Mouse (Mus musculus) forebrain, postnatal 0 days (tissue): ENCODE data around the gene Lpcat1. TPM values are rescaled to one million over a fixed set of nuclear protein-coding genes. Genes with fewer than 3 reads are reported as not detected.

ENCODE experiments used
- ATAC-seq: fragments of 200-750 bp; cut with Nextera tagmentation; 2 replicates; pipeline ENCODE4 v1.8.0; 2017; ENCODE audit warnings: mild to moderate bottlenecking, moderate library complexity
- DNase-seq: peaks from one replicate; pipeline ENCODE4 v3.0.0-alpha.2; 2015
- H3K27ac ChIP-seq: fragments of 300-500 bp; sonication (generic); 2 replicates; pipeline ENCODE4 v1.5.1; 2014; ENCODE audit warnings: low read depth, mild to moderate bottlenecking, antibody characterized with exemption, low read length, moderate library complexity, mixed read lengths
- H3K27me3 ChIP-seq: fragments of 300-500 bp; sonication (generic); 2 replicates; pipeline ENCODE4 v1.6.1; 2014; ENCODE audit warnings: mild to moderate bottlenecking, low read length, mixed read lengths; ENCODE audit not compliant: insufficient read depth
- H3K36me3 ChIP-seq: fragments of 300-500 bp; sonication (generic); 2 replicates; pipeline ENCODE4 v1.6.1; 2014; ENCODE audit warnings: mild to moderate bottlenecking, moderate library complexity; ENCODE audit not compliant: insufficient read depth
- H3K4me1 ChIP-seq: fragments of 300-500 bp; sonication (generic); 2 replicates; pipeline ENCODE4 v1.6.1; 2014; ENCODE audit warnings: antibody characterized with exemption; ENCODE audit not compliant: insufficient read depth
- H3K4me2 ChIP-seq: fragments of 300-500 bp; sonication (generic); 2 replicates; pipeline ENCODE4 v1.6.1; 2014; ENCODE audit warnings: low read depth, mild to moderate bottlenecking, moderate library complexity
- H3K4me3 ChIP-seq: fragments of 300-500 bp; sonication (generic); 2 replicates; pipeline ENCODE4 v1.5.1; 2014; ENCODE audit warnings: low read depth, low read length, mixed read lengths
- H3K9ac ChIP-seq: fragments of 300-500 bp; sonication (generic); 2 replicates; pipeline ENCODE4 v1.6.1; 2014; ENCODE audit warnings: mild to moderate bottlenecking
- H3K9me3 ChIP-seq: fragments of 300-500 bp; sonication (generic); 2 replicates; pipeline ENCODE4 v1.6.1; 2016; ENCODE audit warnings: low read length
- CTCF ChIP-seq: sonication (generic); IDR thresholded peaks from 2 replicates; pipeline ENCODE4 v1.5.1; 2016; ENCODE audit warnings: antibody characterized with exemption, control low read depth, low read depth
- WGBS: fragments of 180-500 bp; shearing (Covaris S2); extraction: QIAGEN DNeasy Blood & Tissue Kit; methylation state at CpG from one replicate; pipeline ENCODE4 v1.1.7; 2014; 5-methylcytosine and 5-hydroxymethylcytosine counted together
- polyA plus RNA-seq: library from polyadenylated mRNA; unstranded; fragments of >200 nt; fragmentation: Nextera tagmentation; extraction: Ambion mirVana; gene quantifications from 2 replicates; pipeline ENCODE4 v1.2.1, GENCODE M21; 2015
- total RNA-seq: library from RNA; depleted of rRNA; stranded (reverse); fragments of >200 nt; gene quantifications from 2 replicates; pipeline ENCODE4 v1.2.3, GENCODE M21; 2014

Lpcat1 gene
- total and polyA plus RNA-seq, 2 experiments from 2014 or later, result 87.2 to 144 TPM

DNA sequence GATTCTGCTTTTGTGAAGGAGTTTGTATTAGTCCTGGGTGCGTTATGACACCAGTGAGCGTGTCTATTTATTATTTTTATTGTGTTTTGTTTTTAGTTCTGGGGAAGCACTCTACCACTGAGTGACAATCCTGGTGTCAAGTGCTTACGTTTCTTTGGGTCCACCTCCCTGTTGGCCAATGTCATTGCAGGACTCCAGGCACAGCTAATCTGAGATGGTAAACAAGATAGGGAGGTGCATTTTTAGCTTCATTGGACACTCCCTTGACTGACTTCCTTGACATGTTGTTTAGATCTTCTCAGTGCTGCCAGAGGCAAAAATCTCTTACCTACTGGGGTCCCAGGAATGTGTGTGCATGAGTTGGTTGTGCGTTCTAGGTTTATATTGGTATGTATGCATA, 26.0 kb upstream of the Lpcat1 start:
- DNase-seq, result no peak
- no peak overlapping the region for H3K27ac ChIP-seq
- H3K36me3 ChIP-seq, result no peaks in the 10 kb centered on the region
- no peak overlapping the region for H3K4me3 ChIP-seq
- H3K4me1 ChIP-seq, result no peaks in the 10 kb centered on the region
- TF ChIP-seq CTCF, result no peak
- no peak for ATAC-seq
- no peak overlapping the region for H3K9ac ChIP-seq
- H3K4me2 ChIP-seq, result no peak overlapping the region
- no peaks in the 10 kb centered on the region for H3K27me3 ChIP-seq
- no peaks in the 10 kb centered on the region for H3K9me3 ChIP-seq
- 93% methylated on average over 4 of the region's 4 CpGs for WGBS

DNA sequence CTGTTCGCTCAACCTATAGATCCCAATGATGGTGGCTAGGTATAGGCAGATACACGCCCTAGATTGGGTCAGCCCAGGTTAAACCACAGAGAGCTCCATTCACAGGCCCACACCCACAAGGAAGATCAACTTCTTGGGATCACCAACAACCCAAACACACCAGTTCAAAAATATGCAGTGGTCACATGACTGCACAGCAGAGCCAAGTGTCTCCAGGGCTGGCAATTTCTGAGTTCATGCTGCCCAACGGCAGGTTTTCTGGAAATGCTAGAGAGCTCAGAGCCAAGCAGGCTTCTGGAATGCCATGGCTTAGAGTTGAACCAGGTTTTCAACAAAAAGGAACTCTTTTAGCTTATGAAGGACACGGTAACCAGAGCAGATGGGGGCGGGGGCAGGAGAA, 25.3 kb upstream of the Lpcat1 start:
- no peak overlapping the region for H3K4me3 ChIP-seq
- no peak for TF ChIP-seq CTCF
- H3K9me3 ChIP-seq, result no peaks in the 10 kb centered on the region
- H3K27me3 ChIP-seq, result no peaks in the 10 kb centered on the region
- ATAC-seq (no peak), DNase-seq (no peak)
- H3K4me2 ChIP-seq, result no peak overlapping the region
- H3K9ac ChIP-seq, result no peak overlapping the region
- H3K4me1 ChIP-seq, result no peaks in the 10 kb centered on the region
- 84% methylated on average over 5 of the region's 5 CpGs for WGBS
- no peak overlapping the region for H3K27ac ChIP-seq
- no peaks in the 10 kb centered on the region for H3K36me3 ChIP-seq

DNA sequence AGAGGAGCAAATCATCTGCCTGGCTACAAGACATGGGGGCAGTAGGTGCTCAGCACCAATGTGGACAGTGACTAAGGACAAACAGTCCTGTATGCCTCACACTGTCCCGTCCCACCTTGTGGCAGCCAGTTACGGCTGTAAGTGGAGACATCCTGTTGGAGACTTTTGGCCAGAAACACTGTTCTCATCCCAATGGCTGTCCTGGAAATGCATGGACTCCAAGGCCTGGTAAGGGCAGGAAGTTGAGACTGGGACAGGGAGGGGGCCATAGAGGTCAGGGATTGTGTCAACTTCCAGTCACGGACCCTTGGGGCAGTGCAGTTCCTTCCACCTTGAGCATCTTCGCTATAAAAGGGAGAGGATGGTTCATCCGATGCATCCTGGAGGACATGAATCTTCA, 24.6 kb upstream of the Lpcat1 start:
- Histone ChIP-seq H3K9ac (no peak overlapping the region), H3K36me3 (no peaks in the 10 kb centered on the region), H3K4me1 (no peaks in the 10 kb centered on the region), H3K4me3 (no peak overlapping the region), H3K9me3 (no peaks in the 10 kb centered on the region), H3K4me2 (no peak overlapping the region), H3K27ac (no peak overlapping the region), H3K27me3 (no peaks in the 10 kb centered on the region)
- no peak for TF ChIP-seq CTCF
- ATAC-seq (no peak), DNase-seq (no peak)
- WGBS, result 88% methylated on average over 5 of the region's 5 CpGs

DNA sequence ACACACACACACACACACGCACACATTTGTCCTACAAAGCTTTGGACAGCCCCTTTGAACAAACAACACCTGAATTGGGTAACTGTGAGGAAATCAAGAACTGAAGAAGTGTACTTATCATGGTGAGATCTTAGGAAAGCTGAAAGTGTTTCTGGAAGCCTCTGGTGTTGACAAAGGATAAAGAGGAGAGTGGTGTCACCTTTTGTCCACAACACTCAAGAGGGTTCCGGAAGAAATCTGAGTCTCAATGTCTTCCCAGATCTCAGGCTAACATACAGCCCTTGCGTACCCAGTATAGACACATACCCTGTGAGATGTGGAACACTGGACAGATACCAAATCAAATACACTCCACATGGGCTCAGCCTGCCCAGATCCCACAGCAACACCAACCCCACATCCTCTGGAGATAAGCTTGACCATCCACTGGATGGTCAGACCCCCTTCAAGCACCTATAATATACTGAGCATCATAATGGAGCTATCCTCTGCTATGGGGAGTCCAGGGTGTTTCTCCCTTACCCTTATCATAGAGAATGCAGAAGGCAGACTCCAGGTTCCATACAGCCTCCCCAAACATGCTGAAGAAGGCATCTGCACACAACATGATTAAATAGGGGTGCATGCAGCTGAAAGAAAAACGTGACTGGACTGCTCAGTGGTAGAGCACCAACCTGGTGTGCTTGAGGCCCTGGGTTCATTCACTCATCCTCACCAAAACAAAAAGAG, 23.7 kb upstream of the Lpcat1 start:
- no peak overlapping the region for H3K9ac ChIP-seq
- no peak overlapping the region for H3K27ac ChIP-seq
- no peak overlapping the region for H3K4me2 ChIP-seq
- no peaks in the 10 kb centered on the region for H3K4me1 ChIP-seq
- no peaks in the 10 kb centered on the region for H3K27me3 ChIP-seq
- H3K36me3 ChIP-seq, result no peaks in the 10 kb centered on the region
- WGBS, result 83% methylated on average over 4 of the region's 4 CpGs
- DNase-seq (no peak), ATAC-seq (no peak)
- H3K4me3 ChIP-seq, result no peak overlapping the region
- TF ChIP-seq CTCF, result no peak
- no peaks in the 10 kb centered on the region for H3K9me3 ChIP-seq

DNA sequence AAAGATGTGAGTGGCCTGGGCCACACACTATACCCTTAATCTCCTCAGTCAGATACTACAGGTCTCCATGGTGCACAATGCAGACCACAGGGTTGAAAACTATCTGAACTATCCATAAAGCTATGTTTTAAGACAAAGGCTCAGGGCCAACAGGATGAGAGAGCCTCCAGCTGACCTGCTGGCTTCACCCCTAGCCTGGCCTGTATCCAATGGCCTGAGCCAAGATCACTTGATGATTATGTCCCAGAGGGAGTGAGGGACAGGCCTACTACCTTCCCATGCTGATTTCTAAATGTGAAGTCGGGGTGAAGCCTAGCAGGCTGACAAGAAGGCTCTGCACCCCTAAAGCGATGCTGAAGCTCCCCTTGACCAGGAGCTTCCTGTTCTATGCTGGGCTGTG, 21.9 kb upstream of the Lpcat1 start:
- Histone ChIP-seq H3K9ac (no peak overlapping the region), H3K27ac (no peak overlapping the region), H3K4me2 (no peak overlapping the region), H3K4me3 (no peak overlapping the region), H3K36me3 (no peaks in the 10 kb centered on the region), H3K4me1 (no peaks in the 10 kb centered on the region), H3K9me3 (no peaks in the 10 kb centered on the region), H3K27me3 (no peaks in the 10 kb centered on the region)
- TF ChIP-seq CTCF, result no peak
- ATAC-seq (no peak), DNase-seq (no peak)
- WGBS, result 72% methylated on average over 2 of the region's 2 CpGs

DNA sequence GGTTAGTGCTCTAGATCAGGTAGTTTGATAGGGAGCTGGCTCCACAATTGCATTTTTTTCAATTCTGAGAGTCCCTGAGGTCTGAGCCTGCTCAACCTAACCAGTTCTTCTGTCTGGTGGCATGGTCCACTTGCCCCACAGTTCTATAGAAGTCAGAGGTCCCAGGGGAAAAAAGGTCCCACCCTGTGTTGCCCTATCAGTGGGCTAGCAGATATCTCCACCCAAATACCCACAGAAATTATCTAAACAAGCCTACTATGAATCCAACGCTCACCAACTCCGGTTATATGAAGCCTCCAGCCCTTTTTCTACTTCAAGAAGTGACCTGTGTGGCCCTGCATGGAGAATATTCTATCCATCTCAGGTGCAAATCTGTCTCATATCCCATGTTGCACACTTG, 20.9 kb upstream of the Lpcat1 start:
- no peaks in the 10 kb centered on the region for H3K36me3 ChIP-seq
- H3K27ac ChIP-seq, result peak overlapping the region; percentile 51
- TF ChIP-seq CTCF, result no peak
- DNase-seq (no peak), ATAC-seq (no peak)
- H3K4me3 ChIP-seq, result no peak overlapping the region
- H3K4me1 ChIP-seq, result no peaks in the 10 kb centered on the region
- no peak overlapping the region for H3K9ac ChIP-seq
- no peaks in the 10 kb centered on the region for H3K27me3 ChIP-seq
- 95% methylated on average over 2 of the region's 2 CpGs for WGBS
- no peak overlapping the region for H3K4me2 ChIP-seq
- no peaks in the 10 kb centered on the region for H3K9me3 ChIP-seq

DNA sequence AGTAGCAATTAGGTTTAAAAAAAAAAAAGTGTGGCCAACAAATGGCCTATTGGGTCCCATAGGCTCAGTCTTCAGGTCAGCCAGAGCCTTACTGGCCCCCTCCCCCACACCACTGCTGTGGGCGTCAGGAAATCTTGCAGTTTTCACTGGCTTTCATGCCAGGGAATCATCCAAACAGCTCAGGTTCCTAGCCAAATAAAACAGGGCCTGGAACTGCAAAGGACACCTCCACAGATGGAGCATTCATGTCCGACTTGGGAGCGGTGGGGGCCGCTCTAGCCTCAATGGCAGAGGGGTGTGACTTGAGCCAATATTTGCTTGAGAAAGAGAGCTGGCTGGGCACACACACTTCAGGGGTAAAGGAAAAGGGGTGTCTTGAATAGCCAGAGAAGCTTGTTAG, 20.5 kb upstream of the Lpcat1 start:
- Histone ChIP-seq H3K4me3 (no peak overlapping the region), H3K4me1 (no peaks in the 10 kb centered on the region), H3K36me3 (no peaks in the 10 kb centered on the region), H3K4me2 (no peak overlapping the region), H3K27ac (peak overlapping the region; percentile 51), H3K9ac (no peak overlapping the region), H3K9me3 (no peaks in the 10 kb centered on the region), H3K27me3 (no peaks in the 10 kb centered on the region)
- DNase-seq, result peak; percentile 47
- ATAC-seq, result peak; percentile 81
- TF ChIP-seq CTCF, result no peak
- WGBS, result 28% methylated on average over 4 of the region's 4 CpGs

DNA sequence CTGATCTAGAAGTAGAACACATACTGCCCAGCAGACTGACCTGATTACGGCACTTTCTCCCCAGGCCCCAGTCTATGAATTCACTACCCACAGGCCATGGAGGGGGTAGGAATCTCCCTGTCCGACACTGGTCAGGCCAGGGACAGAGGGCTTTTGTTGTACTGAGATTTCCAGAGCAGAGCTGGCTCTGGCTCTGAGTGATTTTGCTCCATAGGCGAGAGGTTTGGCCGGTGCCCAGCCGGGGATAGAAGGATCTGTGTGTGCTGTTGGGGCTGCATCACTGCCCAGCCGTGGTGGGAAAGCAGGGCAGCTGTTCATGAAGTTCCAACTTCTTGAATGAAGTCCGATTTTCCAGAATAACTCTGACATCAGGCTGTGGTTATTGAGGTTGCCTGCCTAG, 20.1 kb upstream of the Lpcat1 start:
- Histone ChIP-seq H3K4me2 (no peak overlapping the region), H3K4me3 (no peak overlapping the region), H3K9ac (no peak overlapping the region), H3K4me1 (no peaks in the 10 kb centered on the region), H3K27me3 (no peaks in the 10 kb centered on the region), H3K27ac (peak overlapping the region; percentile 51), H3K9me3 (no peaks in the 10 kb centered on the region), H3K36me3 (no peaks in the 10 kb centered on the region)
- WGBS, result 26% methylated on average over 7 of the region's 7 CpGs
- peak; percentile 78 for DNase-seq
- no peak for TF ChIP-seq CTCF
- peak; percentile 92 for ATAC-seq
